Mouse (Mus musculus) MEL (cell line): ENCODE measurements around the gene Ets1. TPM values are rescaled to one million over a fixed set of nuclear protein-coding genes. Genes with fewer than 3 reads are reported as not detected.

ENCODE experiments used
- DNase-seq: peaks from one replicate; pipeline ENCODE4 v3.0.0; 2011; ENCODE audit warnings: low read depth, low spot score
- H3K27ac ChIP-seq: 2 replicates; pipeline ENCODE4 v1.5.1; 2012; ENCODE audit warnings: low read depth, mild to moderate bottlenecking, control low read depth, low read length, moderate library complexity; ENCODE audit not compliant: control insufficient read depth
- H3K27me3 ChIP-seq, 2 experiments: fragments of 150-350 bp in 1 of 2; sonication (generic) in 1 of 2; 2 replicates each; pipeline ENCODE4 v1.6.1; 2012; ENCODE audit warnings: low read length in 2 of 2, mild to moderate bottlenecking in 2 of 2, improper control_type of control experiment in 1 of 2, moderate library complexity in 1 of 2; ENCODE audit not compliant: insufficient read depth in 2 of 2, control insufficient read depth in 1 of 2
- H3K36me3 ChIP-seq, 2 experiments: 2 replicates each; pipeline ENCODE4 v1.6.1; 2012 to 2014; ENCODE audit warnings: low read length in 2 of 2, improper control_type of control experiment in 1 of 2, inconsistent platforms in 1 of 2, mild to moderate bottlenecking in 1 of 2; ENCODE audit not compliant: insufficient read depth in 2 of 2, control insufficient read depth in 1 of 2
- H3K4me1 ChIP-seq, 2 experiments: fragments of 150-350 bp in 1 of 2; sonication (generic) in 1 of 2; 2 replicates each; pipeline ENCODE4 v1.6.1; 2012; ENCODE audit warnings: low read length in 2 of 2, improper control_type of control experiment in 1 of 2, mild to moderate bottlenecking in 1 of 2; ENCODE audit not compliant: insufficient read depth in 2 of 2, control insufficient read depth in 1 of 2
- H3K4me3 ChIP-seq, 2 experiments: fragments of 150-350 bp in 1 of 2; sonication (generic) in 1 of 2; 2 replicates each; pipeline ENCODE4 v1.5.1; 2012; ENCODE audit warnings: low read depth in 2 of 2, low read length in 2 of 2, mild to moderate bottlenecking in 2 of 2, moderate library complexity in 2 of 2, control low read depth in 1 of 2, improper control_type of control experiment in 1 of 2; ENCODE audit not compliant: control insufficient read depth in 1 of 2, insufficient read depth in 1 of 2
- H3K79me2 ChIP-seq: 2 replicates; pipeline ENCODE4 v1.6.1; 2012; ENCODE audit warnings: mild to moderate bottlenecking, low read length, moderate library complexity; ENCODE audit not compliant: control insufficient read depth, poor library complexity, insufficient read depth
- H3K9ac ChIP-seq: 2 replicates; pipeline ENCODE4 v1.6.1; 2012; ENCODE audit warnings: low read depth, mild to moderate bottlenecking, control low read depth, low read length, moderate library complexity; ENCODE audit not compliant: control insufficient read depth, poor library complexity, severe bottlenecking
- H3K9me3 ChIP-seq: fragments of 150-350 bp; sonication (generic); replicated peaks from 2 replicates; pipeline ENCODE4 v1.6.1; 2012; ENCODE audit warnings: mild to moderate bottlenecking, low read length, improper control_type of control experiment, moderate library complexity; ENCODE audit not compliant: insufficient read depth
- E2F4 ChIP-seq: IDR thresholded peaks from 2 replicates; pipeline ENCODE4 v1.6.1; 2011; ENCODE audit warnings: low read depth, low read length, improper control_type of control experiment, borderline replicate concordance
- ELF1 ChIP-seq: IDR thresholded peaks from 2 replicates; pipeline ENCODE4 v1.6.1; 2014; ENCODE audit warnings: low read depth, mild to moderate bottlenecking, inconsistent platforms, low read length, improper control_type of control experiment, moderate library complexity
- EP300 ChIP-seq, 2 experiments: IDR thresholded peaks; 2 replicates each; pipeline ENCODE4 v1.6.1; 2011; ENCODE audit warnings: improper control_type of control experiment in 2 of 2, low read length in 2 of 2, low read depth in 1 of 2, mild to moderate bottlenecking in 1 of 2
- GABPA ChIP-seq: IDR thresholded peaks from 2 replicates; pipeline ENCODE4 v1.6.1; 2012; ENCODE audit warnings: low read depth, mild to moderate bottlenecking, inconsistent platforms, low read length, improper control_type of control experiment, moderate library complexity
- KAT2A ChIP-seq: conservative IDR thresholded peaks from 2 replicates; pipeline ENCODE4 v1.6.1; 2012; ENCODE audit warnings: low read depth, low read length, improper control_type of control experiment, inconsistent platforms
- MAFK ChIP-seq: IDR thresholded peaks from 2 replicates; pipeline ENCODE4 v1.6.1; 2011; ENCODE audit warnings: low read depth, mild to moderate bottlenecking, low read length, improper control_type of control experiment, borderline replicate concordance
- MAX ChIP-seq: IDR thresholded peaks from 2 replicates; pipeline ENCODE4 v1.6.1; 2011; ENCODE audit warnings: low read length, improper control_type of control experiment
- MAZ ChIP-seq: IDR thresholded peaks from 2 replicates; pipeline ENCODE4 v1.6.1; 2012; ENCODE audit warnings: low read depth, mild to moderate bottlenecking, inconsistent platforms, low read length, improper control_type of control experiment
- MYC ChIP-seq: IDR thresholded peaks from 2 replicates; pipeline ENCODE4 v1.6.1; 2011; ENCODE audit warnings: low read depth, mild to moderate bottlenecking, low read length, improper control_type of control experiment, moderate library complexity
- NELFE ChIP-seq: IDR thresholded peaks from 2 replicates; pipeline ENCODE4 v1.6.1; 2011; ENCODE audit warnings: low read depth, low read length, improper control_type of control experiment
- RAD21 ChIP-seq: IDR thresholded peaks from 2 replicates; pipeline ENCODE4 v1.6.1; 2011; ENCODE audit warnings: mild to moderate bottlenecking, low read depth, low read length, improper control_type of control experiment
- TAL1 ChIP-seq: IDR thresholded peaks from 2 replicates; pipeline ENCODE4 v1.6.1; 2012; ENCODE audit warnings: mild to moderate bottlenecking, inconsistent platforms, low read length, moderate library complexity, mixed read lengths
- TCF12 ChIP-seq: IDR thresholded peaks from 2 replicates; pipeline ENCODE4 v1.6.1; 2014; ENCODE audit warnings: low read depth, mild to moderate bottlenecking, inconsistent platforms, low read length, improper control_type of control experiment, moderate library complexity
- UBTF ChIP-seq: IDR thresholded peaks from 2 replicates; pipeline ENCODE4 v1.6.1; 2012; ENCODE audit warnings: low read depth, mild to moderate bottlenecking, inconsistent platforms, low read length, improper control_type of control experiment, moderate library complexity, borderline replicate concordance; ENCODE audit not compliant: insufficient read depth
- USF1 ChIP-seq: IDR thresholded peaks from 2 replicates; pipeline ENCODE4 v1.6.1; 2014; ENCODE audit warnings: low read depth, mild to moderate bottlenecking, inconsistent platforms, low read length, improper control_type of control experiment, moderate library complexity
- USF2 ChIP-seq, 2 experiments: IDR thresholded peaks; 2 replicates each; pipeline ENCODE4 v1.6.1; 2011 to 2012; ENCODE audit warnings: improper control_type of control experiment in 2 of 2, low read length in 2 of 2, borderline replicate concordance in 1 of 2, inconsistent platforms in 1 of 2, low read depth in 1 of 2, mild to moderate bottlenecking in 1 of 2; ENCODE audit not compliant: insufficient read depth in 1 of 2
- ZMIZ1 ChIP-seq: IDR thresholded peaks from 2 replicates; pipeline ENCODE4 v1.6.1; 2012; ENCODE audit warnings: low read depth, mild to moderate bottlenecking, inconsistent platforms, low read length, improper control_type of control experiment, moderate library complexity
- polyA plus RNA-seq, 2 experiments: library from polyadenylated mRNA; stranded (reverse) in 1 of 2; unstranded in 1 of 2; fragments of >175 nt in 1 of 2; fragments of >200 nt in 1 of 2; gene quantifications; 2 replicates each; pipeline versions ENCODE4 v1.2.1 to v1.2.4; 2012; ENCODE audit warnings: low replicate concordance in 2 of 2, low read depth in 1 of 2; ENCODE audit not compliant: insufficient read length in 2 of 2, insufficient read depth in 1 of 2, missing spikeins in 1 of 2
- total RNA-seq: library from RNA; depleted of rRNA; stranded (reverse); fragments of 300-350 nt; gene quantifications from 2 replicates; pipeline ENCODE4 v1.2.3, GENCODE M21; 2012

Gene Ets1
- total and polyA plus RNA-seq, 3 experiments: 0.10 to 0.19 TPM; not detected in 1

GRCm38 (mm10) chr9:32703976-32704745 is 68.1 kb downstream of the Ets1 start:
- H3K36me3 ChIP-seq: no peaks in the 10 kb centered on the region
- no peak overlapping the region for H3K9ac ChIP-seq
- H3K27ac ChIP-seq: no peak overlapping the region
- no peaks in the 10 kb centered on the region; a peak in 2 of 4 replicates for H3K4me1 ChIP-seq
- no peaks in the 10 kb centered on the region for H3K9me3 ChIP-seq
- H3K27me3 ChIP-seq: peaks cover 0 to 2% of the 10 kb centered on the region in 2 experiments; a peak in 3 of 4 replicates
- DNase-seq: no peak
- TF ChIP-seq USF1: no peak
- TF ChIP-seq EP300 (IDR thresholded peaks at IDR 0.05; ENCODE audit: low read depth in 1 of 2, low read length in 2 of 2): peak in 1 of 2 experiments; percentile 35; a peak in 1 of 4 replicates
- H3K79me2 ChIP-seq: no peaks in the 10 kb centered on the region
- H3K4me3 ChIP-seq: no peak overlapping the region

- H3K36me3 ChIP-seq: no peaks in the 10 kb centered on the region
- no peaks in the 10 kb centered on the region for H3K9me3 ChIP-seq
- no peak overlapping the region for H3K4me3 ChIP-seq
- no peak overlapping the region for H3K9ac ChIP-seq
- TF ChIP-seq RAD21: no peak
- TF ChIP-seq MAZ: no peak
- TF ChIP-seq E2F4: no peak
- no peak for TF ChIP-seq ZMIZ1
- no peak for TF ChIP-seq ELF1
- no peak for TF ChIP-seq KAT2A
- TF ChIP-seq MAFK: no peak
- TF ChIP-seq NELFE: no peak
- TF ChIP-seq TCF12: no peak
- TF ChIP-seq MAX: no peak
- no peak for TF ChIP-seq GABPA
- no peak for TF ChIP-seq MYC
- TF ChIP-seq TAL1: no peak
- TF ChIP-seq USF2 (IDR thresholded peaks at IDR 0.05; ENCODE audit: borderline replicate concordance in 1 of 2, insufficient read depth in 1 of 2, low read depth in 1 of 2, low read length in 2 of 2): no peak
- TF ChIP-seq UBTF: no peak
- no peak overlapping the region for H3K27ac ChIP-seq
- no peaks in the 10 kb centered on the region; a peak in 2 of 4 replicates for H3K4me1 ChIP-seq
- H3K79me2 ChIP-seq: no peaks in the 10 kb centered on the region
- H3K27me3 ChIP-seq: peaks cover 2 to 3% of the 10 kb centered on the region in 2 experiments; a peak in 2 of 4 replicates
- DNase-seq: no peak
Observed at GRCm38 (mm10) chr9:32705827-32706478, 69.9 kb downstream of the Ets1 start.
